Mouse (Mus musculus): ENCODE measurements around the gene Ano9.

- no peak for TF ChIP-seq CTCF (IDR thresholded peaks at IDR 0.05; ENCODE audit: low read depth, low read length)
- no peak for TF ChIP-seq TAL1 (conservative IDR thresholded peaks at IDR 0.05; ENCODE audit: low read depth, low read length)
- TF ChIP-seq GATA1 (IDR thresholded peaks at IDR 0.05; ENCODE audit: borderline replicate concordance, low read length) = no peak
- no peak for TF ChIP-seq GATA2 (IDR thresholded peaks at IDR 0.05; ENCODE audit: borderline replicate concordance, low read depth, low read length)
- no peak for TF ChIP-seq POLR2AphosphoS5 (IDR thresholded peaks at IDR 0.05; ENCODE audit: insufficient replicate concordance, low read depth, low read length)
Measured at GRCm38 (mm10) chr7:141147044-141147443, 29.4 kb upstream of the Ano9 start.

Measured in G1E (cell line).